Mouse (Mus musculus): Measurements from ENCODE around the gene Gm5901.

- TF ChIP-seq CTCF (IDR thresholded peaks at IDR 0.05; ENCODE audit: low read depth) = no peak
- TF ChIP-seq EP300 (IDR thresholded peaks at IDR 0.05; ENCODE audit: low read depth) = no peak
Measured at GRCm38 (mm10) chr7:105380329-105380728, 5.5 kb downstream of the Gm5901 start.
